Mouse (Mus musculus): ENCODE data around the gene Prr29. TPM values are rescaled to one million over a fixed set of nuclear protein-coding genes. Genes with fewer than 3 reads are reported as not detected.
"Not testable (repeated sequence)": the region's sequence is repeated elsewhere in the genome, so short reads cannot be mapped to it uniquely, and the experiment has no call there.

Gene Prr29
- polyA plus RNA-seq, 1 experiment from 2014 or later: not detected

DNA sequence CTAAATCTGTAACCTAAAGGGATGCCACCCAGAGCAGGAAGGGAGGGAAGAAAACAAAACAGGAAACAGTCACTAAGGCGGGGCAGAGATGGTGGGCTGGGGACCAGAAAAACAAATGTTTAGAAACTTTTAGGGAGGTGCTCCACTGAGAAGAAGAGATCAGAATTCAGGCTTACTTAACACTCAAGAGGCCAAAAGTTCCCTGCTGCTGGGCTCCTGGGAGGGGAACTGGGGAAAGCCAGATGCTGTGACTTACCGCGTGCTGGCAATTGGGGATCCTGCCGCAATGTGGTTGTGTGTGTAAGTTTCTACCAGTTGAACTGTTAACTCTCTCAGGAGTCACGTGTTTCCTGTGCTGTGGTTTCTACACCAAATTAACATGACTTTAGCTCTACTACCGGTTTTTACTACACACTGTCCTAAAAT is 22.5 kb downstream of the Prr29 start, which contains the start of gene Icam2:
Icam2 (minus strand) TSS at position 285 of the 426 bp plus-strand sequence.
- Histone ChIP-seq H3K27ac (ENCODE audit: low read length) (no peak within 1 kb of the TSS), H3K4me3 (ENCODE audit: low read depth, low read length) (no peak within 1 kb of the TSS), H3K4me1 (ENCODE audit: control insufficient read depth, insufficient read depth, low read length) (no peaks in the 10 kb centered on the region), H3K9me3 (replicated peaks; ENCODE audit: control insufficient read depth, low read length, poor library complexity, severe bottlenecking) (no peaks in the 10 kb centered on the region), H3K27me3 (ENCODE audit: control insufficient read depth, insufficient read depth, low read depth, low read length) (no peaks in the 10 kb centered on the region), H3K9ac (ENCODE audit: low read depth, low read length) (no peak within 1 kb of the TSS), H3K36me3 (ENCODE audit: control insufficient read depth, insufficient read depth, low read length) (no peaks in the 10 kb centered on the region), H3K4me2 (ENCODE audit: low read length) (no peak within 1 kb of the TSS)
- 82% methylated on average over 6 of the region's 6 CpGs for WGBS
- no peak for ATAC-seq

DNA sequence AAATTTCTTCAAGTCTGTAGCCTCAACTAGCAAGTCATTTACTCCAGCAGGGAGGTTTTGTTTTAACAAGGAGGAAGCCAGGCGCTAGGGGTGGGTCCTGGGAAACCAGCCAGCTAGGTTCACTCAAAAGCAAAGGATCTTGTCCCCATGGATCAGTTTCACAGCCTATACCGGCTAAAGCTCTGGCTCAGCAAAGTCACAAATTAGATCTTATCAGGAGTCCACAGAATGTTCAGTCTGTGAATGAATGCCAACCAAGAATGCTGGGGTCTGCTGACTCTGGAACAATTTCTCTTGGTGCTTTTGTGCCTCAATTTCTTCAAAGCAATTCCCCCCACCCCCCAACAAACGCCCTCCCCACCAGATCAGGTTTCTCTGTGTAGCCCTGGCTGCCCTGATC is 24.3 kb downstream of the Prr29 start:
- no peak for ATAC-seq
- Histone ChIP-seq H3K4me3 (ENCODE audit: low read depth, low read length) (no peak overlapping the region), H3K9me3 (replicated peaks; ENCODE audit: control insufficient read depth, low read length, poor library complexity, severe bottlenecking) (no peaks in the 10 kb centered on the region), H3K27me3 (ENCODE audit: control insufficient read depth, insufficient read depth, low read depth, low read length) (no peaks in the 10 kb centered on the region), H3K4me2 (ENCODE audit: low read length) (no peak overlapping the region), H3K27ac (ENCODE audit: low read length) (no peak overlapping the region), H3K4me1 (ENCODE audit: control insufficient read depth, insufficient read depth, low read length) (no peaks in the 10 kb centered on the region), H3K9ac (ENCODE audit: low read depth, low read length) (no peak overlapping the region), H3K36me3 (ENCODE audit: control insufficient read depth, insufficient read depth, low read length) (no peaks in the 10 kb centered on the region)
- WGBS: 38% methylated on average over 3 of the region's 3 CpGs

DNA sequence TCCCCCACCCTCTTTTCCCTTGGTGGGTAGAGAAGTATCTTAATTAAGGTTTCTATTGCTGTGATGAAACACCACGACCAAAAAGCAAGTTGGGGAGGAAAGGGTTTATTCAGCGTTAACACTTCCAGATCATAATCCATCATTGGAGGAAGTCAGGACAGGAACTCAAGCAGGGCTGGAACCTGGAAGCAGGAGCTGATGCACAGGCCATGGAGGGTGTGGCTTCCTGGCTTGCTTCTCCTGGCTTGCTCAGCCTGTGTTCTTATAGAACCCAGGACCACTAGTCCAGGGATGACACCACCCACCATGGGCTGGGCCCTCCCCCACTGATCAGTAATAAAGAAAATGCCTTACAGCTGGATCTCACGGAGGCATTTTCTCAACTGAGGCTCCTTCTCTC is 25.5 kb downstream of the Prr29 start:
- Histone ChIP-seq H3K36me3 (ENCODE audit: control insufficient read depth, insufficient read depth, low read length) (no peaks in the 10 kb centered on the region), H3K4me2 (ENCODE audit: low read length) (no peak overlapping the region), H3K27ac (ENCODE audit: low read length) (no peak overlapping the region), H3K9me3 (replicated peaks; ENCODE audit: control insufficient read depth, low read length, poor library complexity, severe bottlenecking) (no peaks in the 10 kb centered on the region), H3K27me3 (ENCODE audit: control insufficient read depth, insufficient read depth, low read depth, low read length) (no peaks in the 10 kb centered on the region), H3K4me1 (ENCODE audit: control insufficient read depth, insufficient read depth, low read length) (no peaks in the 10 kb centered on the region), H3K4me3 (ENCODE audit: low read depth, low read length) (no peak overlapping the region), H3K9ac (ENCODE audit: low read depth, low read length) (no peak overlapping the region)
- WGBS: 64% methylated on average over 3 of the region's 3 CpGs
- no peak for ATAC-seq

DNA sequence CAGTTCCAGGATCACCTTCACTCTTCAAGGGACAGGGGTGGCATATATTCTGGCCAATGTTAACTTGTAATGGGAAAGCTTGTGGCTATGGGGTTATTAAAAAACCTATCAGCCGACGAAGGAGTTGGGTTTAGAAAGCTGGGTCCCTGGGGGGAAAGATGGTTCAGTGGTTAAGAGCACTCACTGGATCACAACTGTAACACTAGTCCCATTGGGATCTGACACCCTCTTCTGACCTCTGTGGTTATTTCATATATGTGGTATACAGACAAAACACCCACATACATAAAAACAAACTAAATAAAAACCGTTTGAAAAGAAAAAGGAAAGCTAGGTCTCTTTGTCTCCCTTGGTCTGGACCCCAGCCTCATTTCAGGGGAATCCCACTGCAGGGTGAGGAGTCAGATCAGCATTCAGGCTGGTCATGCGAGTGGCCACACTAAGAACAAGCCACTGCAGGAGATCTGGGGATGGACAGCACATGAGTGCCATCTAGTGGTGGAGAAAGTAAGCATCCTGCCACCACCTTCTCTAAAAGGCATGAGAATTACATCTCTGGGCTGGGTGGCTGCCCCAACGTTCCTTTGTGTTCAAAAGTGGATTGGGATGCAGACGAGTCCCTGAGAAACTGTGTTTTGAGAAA is 26.4 kb downstream of the Prr29 start:
- H3K9me3 ChIP-seq (replicated peaks; ENCODE audit: control insufficient read depth, low read length, poor library complexity, severe bottlenecking): no peaks in the 10 kb centered on the region
- H3K27ac ChIP-seq (ENCODE audit: low read length): no peak overlapping the region
- no peak overlapping the region for H3K9ac ChIP-seq (ENCODE audit: low read depth, low read length)
- no peaks in the 10 kb centered on the region for H3K4me1 ChIP-seq (ENCODE audit: control insufficient read depth, insufficient read depth, low read length)
- H3K36me3 ChIP-seq (ENCODE audit: control insufficient read depth, insufficient read depth, low read length): no peaks in the 10 kb centered on the region
- ATAC-seq: peak; percentile 70
- H3K4me2 ChIP-seq (ENCODE audit: low read length): no peak overlapping the region
- H3K4me3 ChIP-seq (ENCODE audit: low read depth, low read length): no peak overlapping the region
- WGBS: 31% methylated on average over 6 of the region's 6 CpGs
- H3K27me3 ChIP-seq (ENCODE audit: control insufficient read depth, insufficient read depth, low read depth, low read length): no peaks in the 10 kb centered on the region

DNA sequence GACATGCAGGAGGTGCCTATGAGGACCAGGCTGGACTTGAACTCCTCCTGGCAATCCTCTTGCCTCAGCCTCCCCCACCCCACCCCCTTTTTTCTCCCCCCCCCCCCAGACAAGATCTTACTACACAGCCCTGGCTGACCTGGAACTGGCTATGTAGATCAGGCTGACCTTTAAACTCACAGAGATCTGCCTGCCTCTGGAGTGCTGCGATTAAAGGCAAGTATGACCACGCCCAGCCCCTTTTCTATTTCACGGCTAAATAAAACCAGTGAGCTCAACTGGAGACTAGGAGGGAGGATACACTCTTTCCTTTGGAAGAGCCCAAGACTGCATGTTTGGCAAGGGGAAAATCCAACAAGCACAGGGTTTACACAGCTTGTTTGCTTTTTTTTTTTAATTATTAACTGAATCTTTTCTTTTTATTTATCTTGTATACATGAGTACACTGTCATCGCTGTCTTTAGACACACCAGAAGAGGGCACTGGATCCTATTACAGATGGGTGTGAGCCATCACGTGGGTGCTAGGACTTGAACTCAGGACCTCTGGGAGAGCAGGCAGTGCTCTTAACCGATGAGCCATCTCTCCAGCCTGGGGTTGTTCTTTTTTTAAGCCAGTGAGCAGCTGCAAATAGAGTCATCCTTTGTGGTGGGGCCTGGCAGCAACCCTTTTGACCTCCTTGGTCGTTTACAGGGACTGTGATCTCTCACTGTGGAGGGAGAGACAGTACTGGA is 27.5 kb downstream of the Prr29 start:
- no peak overlapping the region for H3K9ac ChIP-seq (ENCODE audit: low read depth, low read length)
- ATAC-seq: no peak
- 76% methylated on average over 7 of the region's 7 CpGs for WGBS
- no peaks in the 10 kb centered on the region for H3K36me3 ChIP-seq (ENCODE audit: control insufficient read depth, insufficient read depth, low read length)
- H3K4me3 ChIP-seq (ENCODE audit: low read depth, low read length): no peak overlapping the region
- H3K27me3 ChIP-seq (ENCODE audit: control insufficient read depth, insufficient read depth, low read depth, low read length): no peaks in the 10 kb centered on the region
- no peak overlapping the region for H3K27ac ChIP-seq (ENCODE audit: low read length)
- no peaks in the 10 kb centered on the region for H3K9me3 ChIP-seq (replicated peaks; ENCODE audit: control insufficient read depth, low read length, poor library complexity, severe bottlenecking)
- no peaks in the 10 kb centered on the region for H3K4me1 ChIP-seq (ENCODE audit: control insufficient read depth, insufficient read depth, low read length)
- no peak overlapping the region for H3K4me2 ChIP-seq (ENCODE audit: low read length)

DNA sequence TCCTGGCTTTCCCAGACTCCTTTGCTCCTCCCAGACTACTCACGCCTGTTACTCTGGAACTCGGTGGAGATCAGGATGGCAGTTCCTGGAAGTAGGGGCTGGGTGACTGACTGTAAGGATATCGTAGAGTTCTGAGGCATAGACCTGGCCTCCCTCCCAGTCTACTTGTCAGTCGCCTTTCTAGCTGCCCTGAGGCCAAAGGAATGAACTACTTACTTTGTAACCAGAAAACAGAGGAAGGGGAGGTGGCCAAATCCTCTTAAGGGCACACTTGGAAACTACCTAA is 28.0 kb downstream of the Prr29 start:
- H3K4me2 ChIP-seq (ENCODE audit: low read length): no peak overlapping the region

DNA sequence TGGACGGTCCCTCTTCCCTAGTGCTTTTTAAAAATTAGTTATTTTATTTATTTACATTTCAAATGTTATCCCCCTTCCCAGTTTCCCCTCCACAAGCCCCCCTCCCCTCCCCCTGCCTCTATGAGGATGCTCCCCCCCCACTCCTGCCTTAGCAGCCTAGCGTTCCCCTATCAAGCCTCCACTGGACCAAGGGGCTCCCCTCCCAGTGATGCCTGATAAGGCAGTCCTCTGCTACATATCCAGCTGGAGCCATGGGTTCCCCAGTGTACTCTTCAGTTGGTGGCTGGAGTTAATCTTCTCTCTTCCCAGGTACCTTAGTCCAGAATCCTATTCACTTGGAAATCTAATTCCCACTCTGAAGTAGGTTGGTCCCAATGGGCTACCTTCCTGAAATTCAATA is 28.8 kb downstream of the Prr29 start:
- not testable (repeated sequence) for H3K9me3 ChIP-seq (replicated peaks; ENCODE audit: control insufficient read depth, low read length, poor library complexity, severe bottlenecking); H3K9ac ChIP-seq (ENCODE audit: low read depth, low read length); ATAC-seq; H3K36me3 ChIP-seq (ENCODE audit: control insufficient read depth, insufficient read depth, low read length); H3K4me2 ChIP-seq (ENCODE audit: low read length); H3K4me1 ChIP-seq (ENCODE audit: control insufficient read depth, insufficient read depth, low read length); H3K27ac ChIP-seq (ENCODE audit: low read length); H3K4me3 ChIP-seq (ENCODE audit: low read depth, low read length); H3K27me3 ChIP-seq (ENCODE audit: control insufficient read depth, insufficient read depth, low read depth, low read length)
- WGBS: 91% methylated on average over 2 of the region's 2 CpGs

More for the DNA sequence above, 28.0 kb downstream of the Prr29 start:
- no peak overlapping the region for H3K9ac ChIP-seq (ENCODE audit: low read depth, low read length)
- H3K27ac ChIP-seq (ENCODE audit: low read length): no peak overlapping the region
- no peaks in the 10 kb centered on the region for H3K9me3 ChIP-seq (replicated peaks; ENCODE audit: control insufficient read depth, low read length, poor library complexity, severe bottlenecking)
- H3K36me3 ChIP-seq (ENCODE audit: control insufficient read depth, insufficient read depth, low read length): peaks cover 4% of the 10 kb centered on the region
- ATAC-seq: no peak
- H3K4me3 ChIP-seq (ENCODE audit: low read depth, low read length): no peak overlapping the region
- WGBS: 64% methylated on average over 4 of the region's 4 CpGs
- H3K27me3 ChIP-seq (ENCODE audit: control insufficient read depth, insufficient read depth, low read depth, low read length): no peaks in the 10 kb centered on the region
- no peaks in the 10 kb centered on the region for H3K4me1 ChIP-seq (ENCODE audit: control insufficient read depth, insufficient read depth, low read length)

DNA sequence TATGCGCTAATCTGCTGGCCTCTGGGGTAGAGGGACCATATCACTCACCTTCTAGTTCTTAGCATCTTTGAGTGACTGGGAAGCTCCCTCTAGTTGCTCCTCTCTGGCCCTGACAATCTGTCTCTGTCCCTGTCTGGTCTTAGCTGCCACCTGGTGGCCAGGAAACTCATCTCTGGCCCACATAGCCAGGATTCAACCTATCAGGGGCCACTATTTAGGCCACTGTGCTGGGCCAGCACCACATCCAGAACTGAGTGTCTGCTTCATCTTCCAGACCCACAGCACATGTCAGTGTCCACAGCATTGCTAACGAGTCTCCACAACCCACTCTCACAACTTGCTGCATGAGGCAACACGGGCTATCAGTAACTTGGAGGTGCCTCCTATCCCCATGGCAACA is 32.4 kb downstream of the Prr29 start:
- no peak overlapping the region for H3K4me3 ChIP-seq (ENCODE audit: low read depth, low read length)
- H3K4me2 ChIP-seq (ENCODE audit: low read length): no peak overlapping the region
- no peaks in the 10 kb centered on the region for H3K9me3 ChIP-seq (replicated peaks; ENCODE audit: control insufficient read depth, low read length, poor library complexity, severe bottlenecking)
- H3K4me1 ChIP-seq (ENCODE audit: control insufficient read depth, insufficient read depth, low read length): no peaks in the 10 kb centered on the region
- 79% methylated on average over 3 of the region's 3 CpGs for WGBS
- no peak for ATAC-seq
- H3K36me3 ChIP-seq (ENCODE audit: control insufficient read depth, insufficient read depth, low read length): peaks cover 14% of the 10 kb centered on the region
- no peak overlapping the region for H3K9ac ChIP-seq (ENCODE audit: low read depth, low read length)
- no peaks in the 10 kb centered on the region for H3K27me3 ChIP-seq (ENCODE audit: control insufficient read depth, insufficient read depth, low read depth, low read length)
- H3K27ac ChIP-seq (ENCODE audit: low read length): no peak overlapping the region

DNA sequence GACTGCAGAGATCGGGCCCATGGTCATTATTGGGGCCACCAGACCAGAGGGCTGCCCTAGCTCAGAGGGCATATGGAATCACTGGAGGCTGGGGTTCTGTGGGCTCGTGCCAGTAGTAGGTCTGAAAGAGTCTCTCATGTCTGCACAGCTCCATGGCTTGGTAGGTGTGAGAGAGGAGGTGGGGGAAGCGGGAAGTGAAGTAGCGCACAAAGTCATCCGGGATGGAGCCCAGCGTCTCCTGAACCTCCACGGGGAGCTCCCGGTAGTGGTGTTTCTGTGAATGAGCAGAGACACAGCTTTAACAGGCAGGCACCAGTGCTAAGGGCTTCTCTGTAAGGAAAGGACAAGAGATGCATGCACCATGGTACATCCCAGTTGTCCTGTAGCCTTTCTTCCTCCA is 33.2 kb downstream of the Prr29 start:
- Histone ChIP-seq H3K4me1 (ENCODE audit: control insufficient read depth, insufficient read depth, low read length) (no peaks in the 10 kb centered on the region), H3K27me3 (ENCODE audit: control insufficient read depth, insufficient read depth, low read depth, low read length) (no peaks in the 10 kb centered on the region), H3K4me3 (ENCODE audit: low read depth, low read length) (no peak overlapping the region), H3K9ac (ENCODE audit: low read depth, low read length) (no peak overlapping the region), H3K27ac (ENCODE audit: low read length) (no peak overlapping the region), H3K4me2 (ENCODE audit: low read length) (no peak overlapping the region), H3K36me3 (ENCODE audit: control insufficient read depth, insufficient read depth, low read length) (peaks cover 16% of the 10 kb centered on the region), H3K9me3 (replicated peaks; ENCODE audit: control insufficient read depth, low read length, poor library complexity, severe bottlenecking) (no peaks in the 10 kb centered on the region)
- no peak for ATAC-seq
- WGBS: 96% methylated on average over 8 of the region's 8 CpGs

All from midbrain, embryonic 16.5 days (tissue).